Mouse (Mus musculus) E14TG2a.4 (cell line): ENCODE results near the gene Bcor.

Experiments used
- CTCF ChIP-seq: conservative IDR thresholded peaks from 2 replicates; pipeline ENCODE4 v1.5.1; 2014; ENCODE audit warnings: low read length
- POU5F1 ChIP-seq: IDR thresholded peaks from 2 replicates; pipeline ENCODE4 v1.6.1; 2014; ENCODE audit warnings: low read length, borderline replicate concordance

GRCm38 (mm10) chrX:12088301-12089026 is 71.7 kb downstream of the Bcor start:
- TF ChIP-seq CTCF (no peak), POU5F1 (no peak)
